Mouse (Mus musculus) MEL (cell line): ENCODE measurements around the gene Cenpb. TPM values are rescaled to one million over a fixed set of nuclear protein-coding genes. Genes with fewer than 3 reads are reported as not detected.

Experiments used
- DNase-seq: peaks from one replicate; pipeline ENCODE4 v3.0.0; 2011; ENCODE audit warnings: low read depth, low spot score
- H3K27ac ChIP-seq: 2 replicates; pipeline ENCODE4 v1.5.1; 2012; ENCODE audit warnings: low read depth, mild to moderate bottlenecking, control low read depth, low read length, moderate library complexity; ENCODE audit not compliant: control insufficient read depth
- H3K27me3 ChIP-seq, 2 experiments: fragments of 150-350 bp in 1 of 2; sonication (generic) in 1 of 2; 2 replicates each; pipeline ENCODE4 v1.6.1; 2012; ENCODE audit warnings: low read length in 2 of 2, mild to moderate bottlenecking in 2 of 2, improper control_type of control experiment in 1 of 2, moderate library complexity in 1 of 2; ENCODE audit not compliant: insufficient read depth in 2 of 2, control insufficient read depth in 1 of 2
- H3K36me3 ChIP-seq, 2 experiments: 2 replicates each; pipeline ENCODE4 v1.6.1; 2012 to 2014; ENCODE audit warnings: low read length in 2 of 2, improper control_type of control experiment in 1 of 2, inconsistent platforms in 1 of 2, mild to moderate bottlenecking in 1 of 2; ENCODE audit not compliant: insufficient read depth in 2 of 2, control insufficient read depth in 1 of 2
- H3K4me1 ChIP-seq, 2 experiments: fragments of 150-350 bp in 1 of 2; sonication (generic) in 1 of 2; 2 replicates each; pipeline ENCODE4 v1.6.1; 2012; ENCODE audit warnings: low read length in 2 of 2, improper control_type of control experiment in 1 of 2, mild to moderate bottlenecking in 1 of 2; ENCODE audit not compliant: insufficient read depth in 2 of 2, control insufficient read depth in 1 of 2
- H3K4me3 ChIP-seq, 2 experiments: fragments of 150-350 bp in 1 of 2; sonication (generic) in 1 of 2; 2 replicates each; pipeline ENCODE4 v1.5.1; 2012; ENCODE audit warnings: low read depth in 2 of 2, low read length in 2 of 2, mild to moderate bottlenecking in 2 of 2, moderate library complexity in 2 of 2, control low read depth in 1 of 2, improper control_type of control experiment in 1 of 2; ENCODE audit not compliant: control insufficient read depth in 1 of 2, insufficient read depth in 1 of 2
- H3K79me2 ChIP-seq: 2 replicates; pipeline ENCODE4 v1.6.1; 2012; ENCODE audit warnings: mild to moderate bottlenecking, low read length, moderate library complexity; ENCODE audit not compliant: control insufficient read depth, poor library complexity, insufficient read depth
- H3K9ac ChIP-seq: 2 replicates; pipeline ENCODE4 v1.6.1; 2012; ENCODE audit warnings: low read depth, mild to moderate bottlenecking, control low read depth, low read length, moderate library complexity; ENCODE audit not compliant: control insufficient read depth, poor library complexity, severe bottlenecking
- H3K9me3 ChIP-seq: fragments of 150-350 bp; sonication (generic); replicated peaks from 2 replicates; pipeline ENCODE4 v1.6.1; 2012; ENCODE audit warnings: mild to moderate bottlenecking, low read length, improper control_type of control experiment, moderate library complexity; ENCODE audit not compliant: insufficient read depth
- BHLHE40 ChIP-seq: IDR thresholded peaks from 2 replicates; pipeline ENCODE4 v1.6.1; 2012; ENCODE audit warnings: low read depth, mild to moderate bottlenecking, inconsistent platforms, low read length, improper control_type of control experiment, borderline replicate concordance
- CHD1 ChIP-seq: IDR thresholded peaks from 2 replicates; pipeline ENCODE4 v1.6.1; 2012; ENCODE audit warnings: low read depth, mild to moderate bottlenecking, inconsistent platforms, low read length, improper control_type of control experiment
- CHD2 ChIP-seq: IDR thresholded peaks from 2 replicates; pipeline ENCODE4 v1.6.1; 2011; ENCODE audit warnings: low read length, improper control_type of control experiment
- CTCF ChIP-seq, 3 experiments: IDR thresholded peaks in 2 of 3; conservative IDR thresholded peaks in 1 of 3; 2 replicates each; pipeline ENCODE4 v1.5.1; 2011 to 2012; ENCODE audit warnings: low read length in 3 of 3, low read depth in 2 of 3, mild to moderate bottlenecking in 2 of 3, improper control_type of control experiment in 1 of 3, inconsistent platforms in 1 of 3, mixed read lengths in 1 of 3, moderate library complexity in 1 of 3; ENCODE audit not compliant: control insufficient read depth in 1 of 3, insufficient read depth in 1 of 3, poor library complexity in 1 of 3, severe bottlenecking in 1 of 3
- E2F4 ChIP-seq: IDR thresholded peaks from 2 replicates; pipeline ENCODE4 v1.6.1; 2011; ENCODE audit warnings: low read depth, low read length, improper control_type of control experiment, borderline replicate concordance
- ELF1 ChIP-seq: IDR thresholded peaks from 2 replicates; pipeline ENCODE4 v1.6.1; 2014; ENCODE audit warnings: low read depth, mild to moderate bottlenecking, inconsistent platforms, low read length, improper control_type of control experiment, moderate library complexity
- EP300 ChIP-seq, 2 experiments: IDR thresholded peaks; 2 replicates each; pipeline ENCODE4 v1.6.1; 2011; ENCODE audit warnings: improper control_type of control experiment in 2 of 2, low read length in 2 of 2, low read depth in 1 of 2, mild to moderate bottlenecking in 1 of 2
- ETS1 ChIP-seq: IDR thresholded peaks from 2 replicates; pipeline ENCODE4 v1.6.1; 2012; ENCODE audit warnings: low read depth, mild to moderate bottlenecking, inconsistent platforms, low read length, improper control_type of control experiment, moderate library complexity
- GABPA ChIP-seq: IDR thresholded peaks from 2 replicates; pipeline ENCODE4 v1.6.1; 2012; ENCODE audit warnings: low read depth, mild to moderate bottlenecking, inconsistent platforms, low read length, improper control_type of control experiment, moderate library complexity
- GATA1 ChIP-seq: IDR thresholded peaks from 2 replicates; pipeline ENCODE4 v1.6.1; 2011; ENCODE audit warnings: low read depth, low read length, improper control_type of control experiment
- HCFC1 ChIP-seq: IDR thresholded peaks from 2 replicates; pipeline ENCODE4 v1.6.1; 2012; ENCODE audit warnings: low read depth, mild to moderate bottlenecking, inconsistent platforms, low read length, improper control_type of control experiment, moderate library complexity
- MAFK ChIP-seq: IDR thresholded peaks from 2 replicates; pipeline ENCODE4 v1.6.1; 2011; ENCODE audit warnings: low read depth, mild to moderate bottlenecking, low read length, improper control_type of control experiment, borderline replicate concordance
- MAX ChIP-seq: IDR thresholded peaks from 2 replicates; pipeline ENCODE4 v1.6.1; 2011; ENCODE audit warnings: low read length, improper control_type of control experiment
- MAZ ChIP-seq: IDR thresholded peaks from 2 replicates; pipeline ENCODE4 v1.6.1; 2012; ENCODE audit warnings: low read depth, mild to moderate bottlenecking, inconsistent platforms, low read length, improper control_type of control experiment
- MEF2A ChIP-seq: IDR thresholded peaks from 2 replicates; pipeline ENCODE4 v1.6.1; 2014; ENCODE audit warnings: low read depth, mild to moderate bottlenecking, inconsistent platforms, low read length, improper control_type of control experiment; ENCODE audit not compliant: poor library complexity, insufficient replicate concordance, severe bottlenecking; ENCODE audit errors: extremely low read depth
- MXI1 ChIP-seq: IDR thresholded peaks from 2 replicates; pipeline ENCODE4 v1.6.1; 2011; ENCODE audit warnings: mild to moderate bottlenecking, low read depth, low read length, improper control_type of control experiment
- MYC ChIP-seq: IDR thresholded peaks from 2 replicates; pipeline ENCODE4 v1.6.1; 2011; ENCODE audit warnings: low read depth, mild to moderate bottlenecking, low read length, improper control_type of control experiment, moderate library complexity
- NELFE ChIP-seq: IDR thresholded peaks from 2 replicates; pipeline ENCODE4 v1.6.1; 2011; ENCODE audit warnings: low read depth, low read length, improper control_type of control experiment
- NRF1 ChIP-seq: IDR thresholded peaks from 2 replicates; pipeline ENCODE4 v1.6.1; 2014; ENCODE audit warnings: low read depth, mild to moderate bottlenecking, inconsistent platforms, low read length, improper control_type of control experiment, moderate library complexity; ENCODE audit not compliant: poor library complexity, insufficient read depth, severe bottlenecking
- POLR2A ChIP-seq, 2 experiments: IDR thresholded peaks; 2 replicates each; pipeline ENCODE4 v1.6.1; 2011 to 2012; ENCODE audit warnings: low read length in 2 of 2, mild to moderate bottlenecking in 2 of 2, control low read depth in 1 of 2, improper control_type of control experiment in 1 of 2, low read depth in 1 of 2, moderate library complexity in 1 of 2; ENCODE audit not compliant: control insufficient read depth in 1 of 2, insufficient read depth in 1 of 2, poor library complexity in 1 of 2
- POLR2AphosphoS5 ChIP-seq: IDR thresholded peaks from 2 replicates; pipeline ENCODE4 v1.6.1; 2012; ENCODE audit warnings: low read depth, borderline replicate concordance, mild to moderate bottlenecking, inconsistent platforms, low read length, moderate library complexity, mixed read lengths
- RAD21 ChIP-seq: IDR thresholded peaks from 2 replicates; pipeline ENCODE4 v1.6.1; 2011; ENCODE audit warnings: mild to moderate bottlenecking, low read depth, low read length, improper control_type of control experiment
- SIN3A ChIP-seq: IDR thresholded peaks from 2 replicates; pipeline ENCODE4 v1.6.1; 2012; ENCODE audit warnings: low read length, improper control_type of control experiment, inconsistent platforms
- SMC3 ChIP-seq: IDR thresholded peaks from 2 replicates; pipeline ENCODE4 v1.6.1; 2011; ENCODE audit warnings: low read depth, low read length, improper control_type of control experiment
- TAL1 ChIP-seq: IDR thresholded peaks from 2 replicates; pipeline ENCODE4 v1.6.1; 2012; ENCODE audit warnings: mild to moderate bottlenecking, inconsistent platforms, low read length, moderate library complexity, mixed read lengths
- TBP ChIP-seq: IDR thresholded peaks from 2 replicates; pipeline ENCODE4 v1.8.0; 2011; ENCODE audit warnings: low read depth, low read length, improper control_type of control experiment
- UBTF ChIP-seq: IDR thresholded peaks from 2 replicates; pipeline ENCODE4 v1.6.1; 2012; ENCODE audit warnings: low read depth, mild to moderate bottlenecking, inconsistent platforms, low read length, improper control_type of control experiment, moderate library complexity, borderline replicate concordance; ENCODE audit not compliant: insufficient read depth
- USF1 ChIP-seq: IDR thresholded peaks from 2 replicates; pipeline ENCODE4 v1.6.1; 2014; ENCODE audit warnings: low read depth, mild to moderate bottlenecking, inconsistent platforms, low read length, improper control_type of control experiment, moderate library complexity
- USF2 ChIP-seq, 2 experiments: IDR thresholded peaks; 2 replicates each; pipeline ENCODE4 v1.6.1; 2011 to 2012; ENCODE audit warnings: improper control_type of control experiment in 2 of 2, low read length in 2 of 2, borderline replicate concordance in 1 of 2, inconsistent platforms in 1 of 2, low read depth in 1 of 2, mild to moderate bottlenecking in 1 of 2; ENCODE audit not compliant: insufficient read depth in 1 of 2
- ZMIZ1 ChIP-seq: IDR thresholded peaks from 2 replicates; pipeline ENCODE4 v1.6.1; 2012; ENCODE audit warnings: low read depth, mild to moderate bottlenecking, inconsistent platforms, low read length, improper control_type of control experiment, moderate library complexity
- ZNF384 ChIP-seq: IDR thresholded peaks from 2 replicates; pipeline ENCODE4 v1.6.1; 2012; ENCODE audit warnings: low read depth, mild to moderate bottlenecking, inconsistent platforms, low read length, improper control_type of control experiment
- polyA plus RNA-seq, 2 experiments: library from polyadenylated mRNA; stranded (reverse) in 1 of 2; unstranded in 1 of 2; fragments of >175 nt in 1 of 2; fragments of >200 nt in 1 of 2; gene quantifications; 2 replicates each; pipeline versions ENCODE4 v1.2.1 to v1.2.4; 2012; ENCODE audit warnings: low replicate concordance in 2 of 2, low read depth in 1 of 2; ENCODE audit not compliant: insufficient read length in 2 of 2, insufficient read depth in 1 of 2, missing spikeins in 1 of 2
- total RNA-seq: library from RNA; depleted of rRNA; stranded (reverse); fragments of 300-350 nt; gene quantifications from 2 replicates; pipeline ENCODE4 v1.2.3, GENCODE M21; 2012; rRNA removed

Gene Cenpb
- total RNA-seq (16.1 and 24.3 TPM in 2 replicates), polyA plus RNA-seq (10 to 100 TPM in 1 of 2 experiments, not detected in 1; 34.9 TPM)

GRCm38 (mm10) chr2:131179990-131180587 is at the start of gene Cenpb:
Gene Cenpb, minus strand, starts transcription at chr2:131180067.
- peaks cover 0 to 7% of the 10 kb centered on the region in 2 experiments; a peak in 2 of 4 replicates for H3K36me3 ChIP-seq
- H3K4me1 ChIP-seq = peaks cover 0 to 25% of the 10 kb centered on the region in 2 experiments; a peak in 2 of 4 replicates
- no peaks in the 10 kb centered on the region for H3K9me3 ChIP-seq
- TF ChIP-seq MAFK (no peak), ZNF384 (no peak), MXI1 (no peak), TAL1 (no peak), MAX (no peak; the same call in 1 of the 2 replicates), CTCF (IDR thresholded peaks at IDR 0.05 in 2 of 3, conservative IDR thresholded peaks at IDR 0.05 in 1 of 3; ENCODE audit: control insufficient read depth in 1 of 3, insufficient read depth in 1 of 3, low read depth in 2 of 3, low read length in 3 of 3, poor library complexity in 1 of 3, severe bottlenecking in 1 of 3) (peak; percentile 44 to 69 (median 57)), USF1 (no peak), GABPA (no peak), HCFC1 (peak; percentile 12; the same call in 1 of the 2 replicates), TBP (peak; percentile 62; the same call in 1 of the 2 replicates), UBTF (no peak), POLR2A (IDR thresholded peaks at IDR 0.05; ENCODE audit: control insufficient read depth in 1 of 2, insufficient read depth in 1 of 2, low read depth in 1 of 2, low read length in 2 of 2, poor library complexity in 1 of 2) (peak; percentile 53 to 64), ZMIZ1 (no peak), SIN3A (peak; percentile 47), MEF2A (no peak), E2F4 (0 out of 2 replicates have a peak, but pooled peaks have one; percentile 26), RAD21 (peak; percentile 22), EP300 (IDR thresholded peaks at IDR 0.05; ENCODE audit: low read depth in 1 of 2, low read length in 2 of 2) (no peak), NRF1 (no peak), POLR2AphosphoS5 (no peak), CHD1 (no peak), USF2 (IDR thresholded peaks at IDR 0.05; ENCODE audit: borderline replicate concordance in 1 of 2, insufficient read depth in 1 of 2, low read depth in 1 of 2, low read length in 2 of 2) (no peak), CHD2 (no peak), NELFE (peak; percentile 45; the same call in 1 of the 2 replicates), ELF1 (no peak), MAZ (no peak), BHLHE40 (no peak), ETS1 (0 out of 2 replicates have a peak, but pooled peaks have one; percentile 6), SMC3 (peak; percentile 64), GATA1 (0 out of 2 replicates have a peak, but pooled peaks have one; percentile 7), MYC (peak; percentile 61)
- peak within 1 kb of the TSS; percentile 86 for H3K9ac ChIP-seq
- H3K27ac ChIP-seq = peak within 1 kb of the TSS; percentile 38
- peak; percentile 84 for DNase-seq
- H3K27me3 ChIP-seq = no peaks in the 10 kb centered on the region
- peak within 1 kb of the TSS; percentile 88 to 91 for H3K4me3 ChIP-seq
- peaks cover 16% of the 10 kb centered on the region for H3K79me2 ChIP-seq
